Mouse (Mus musculus) C2C12 (cell line): Measurements from ENCODE around the gene 4921517D22Rik.

ENCODE experiments used
- CEBPB ChIP-seq: IDR thresholded peaks from one replicate; pipeline ENCODE4 v1.6.1; 2011; ENCODE audit warnings: low read depth, mild to moderate bottlenecking, control low read depth, moderate library complexity
- CTCF ChIP-seq: IDR thresholded peaks from one replicate; pipeline ENCODE4 v1.5.1; 2011; ENCODE audit not compliant: control insufficient read depth, insufficient read depth, insufficient read length
- MAX ChIP-seq: IDR thresholded peaks from one replicate; pipeline ENCODE4 v1.6.1; 2011; ENCODE audit warnings: mild to moderate bottlenecking, control low read depth
- MYOD1 ChIP-seq: IDR thresholded peaks from one replicate; pipeline ENCODE4 v1.6.1; 2011; ENCODE audit warnings: low read depth; ENCODE audit not compliant: control insufficient read depth, insufficient read length
- USF1 ChIP-seq: IDR thresholded peaks from one replicate; pipeline ENCODE4 v1.6.1; 2011; ENCODE audit warnings: low read depth, mild to moderate bottlenecking, control low read depth, moderate library complexity

- TF ChIP-seq CTCF (no peak), MAX (no peak), CEBPB (no peak), USF1 (no peak), MYOD1 (no peak)
Observed at GRCm38 (mm10) chr13:59663939-59664712, 29.8 kb downstream of the 4921517D22Rik start.
